Mouse (Mus musculus) liver, adult 2 months (tissue): ENCODE measurements at regions not wholly inside any gene's neighbourhood (a gene's known extent, or its start where the extent isn't known, plus 50 kb on each side); places are given as distances from the start of the nearest gene placed in this dataset.

ENCODE experiments used
- DNase-seq: peaks from one replicate; pipeline ENCODE4 v3.0.0-alpha.2; 2011; ENCODE audit warnings: low read depth, low spot score; ENCODE audit errors: extremely low read depth
- H3K27ac ChIP-seq: fragments of 200-500 bp; replicated peaks from 2 replicates; pipeline ENCODE4 v1.5.1; 2012; ENCODE audit warnings: low read depth, mild to moderate bottlenecking, control low read depth, inconsistent platforms, low read length; ENCODE audit not compliant: insufficient read depth
- H3K27me3 ChIP-seq: fragments of 200-500 bp; 2 replicates; pipeline ENCODE4 v1.6.1; 2012; ENCODE audit warnings: mild to moderate bottlenecking, moderate library complexity, low read length, inconsistent platforms; ENCODE audit not compliant: control insufficient read depth, insufficient read depth
- H3K36me3 ChIP-seq: fragments of 200-500 bp; 2 replicates; pipeline ENCODE4 v1.6.1; 2012; ENCODE audit warnings: low read length, inconsistent platforms; ENCODE audit not compliant: control insufficient read depth, insufficient read depth
- H3K4me1 ChIP-seq: fragments of 200-500 bp; 2 replicates; pipeline ENCODE4 v1.6.1; 2011; ENCODE audit warnings: low read length; ENCODE audit not compliant: control insufficient read depth, insufficient read depth
- H3K4me3 ChIP-seq: fragments of 200-500 bp; 2 replicates; pipeline ENCODE4 v1.5.1; 2011; ENCODE audit warnings: low read depth, mild to moderate bottlenecking, control low read depth, low read length, moderate library complexity; ENCODE audit not compliant: insufficient read depth
- H3K79me2 ChIP-seq: fragments of 200-500 bp; 2 replicates; pipeline ENCODE4 v1.6.1; 2012; ENCODE audit warnings: inconsistent platforms, mild to moderate bottlenecking, low read length, moderate library complexity; ENCODE audit not compliant: control insufficient read depth, insufficient read depth
- H3K9ac ChIP-seq: fragments of 200-500 bp; 2 replicates; pipeline ENCODE4 v1.6.1; 2012; ENCODE audit warnings: low read depth, mild to moderate bottlenecking, control low read depth, inconsistent platforms, low read length
- CTCF ChIP-seq: fragments of 200-500 bp; IDR thresholded peaks from 2 replicates; pipeline ENCODE4 v1.5.1; 2011; ENCODE audit warnings: low read depth, low read length, control low read depth
- POLR2A ChIP-seq: fragments of 200-500 bp; IDR thresholded peaks from 2 replicates; pipeline ENCODE4 v1.6.1; 2011; ENCODE audit warnings: low read length, control low read depth; ENCODE audit not compliant: insufficient read depth; ENCODE audit errors: extremely low read depth
- WGBS: fragments of 180-500 bp; shearing (Covaris S2); methylation state at CpG from one replicate; pipeline ENCODE4 v1.1.7; 2018; 5-methylcytosine and 5-hydroxymethylcytosine counted together

- no peak for TF ChIP-seq POLR2A
- TF ChIP-seq CTCF, result no peak
- no peak overlapping the region for H3K4me3 ChIP-seq
- H3K4me1 ChIP-seq, result no peaks in the 10 kb centered on the region
- H3K79me2 ChIP-seq, result no peaks in the 10 kb centered on the region
- H3K27me3 ChIP-seq, result no peaks in the 10 kb centered on the region
- H3K27ac ChIP-seq, result no peak overlapping the region
- H3K36me3 ChIP-seq, result no peaks in the 10 kb centered on the region
- WGBS, result 92% methylated on average over 6 of the region's 6 CpGs
- no peak overlapping the region for H3K9ac ChIP-seq
- DNase-seq, result no peak
Measured at GRCm38 (mm10) chr11:48418066-48418756, 381.9 kb upstream of the Rack1 start.

GRCm38 (mm10) chr11:48417615-48418014 is 382.5 kb upstream of the Rack1 start:
- Histone ChIP-seq H3K36me3 (no peaks in the 10 kb centered on the region), H3K79me2 (no peaks in the 10 kb centered on the region), H3K9ac (no peak overlapping the region), H3K27ac (no peak overlapping the region), H3K4me1 (no peaks in the 10 kb centered on the region), H3K27me3 (no peaks in the 10 kb centered on the region), H3K4me3 (no peak overlapping the region)
- WGBS, result 91% methylated on average over 2 of the region's 2 CpGs
- TF ChIP-seq CTCF (no peak), POLR2A (no peak)
- no peak for DNase-seq

GRCm38 (mm10) chr11:48398032-48398431 is 402.1 kb upstream of the Rack1 start:
- WGBS, result 72% methylated on average over 2 of the region's 2 CpGs
- no peaks in the 10 kb centered on the region for H3K27me3 ChIP-seq
- no peaks in the 10 kb centered on the region for H3K79me2 ChIP-seq
- H3K36me3 ChIP-seq, result no peaks in the 10 kb centered on the region
- no peaks in the 10 kb centered on the region for H3K4me1 ChIP-seq
- H3K27ac ChIP-seq, result no peak overlapping the region
- no peak for DNase-seq
- no peak overlapping the region for H3K4me3 ChIP-seq
- H3K9ac ChIP-seq, result no peak overlapping the region
- TF ChIP-seq POLR2A, result no peak
- no peak for TF ChIP-seq CTCF

GRCm38 (mm10) chr11:48381489-48381888 is 392.7 kb upstream of the Sgcd start:
- no peak overlapping the region for H3K4me3 ChIP-seq
- H3K36me3 ChIP-seq, result no peaks in the 10 kb centered on the region
- H3K9ac ChIP-seq, result no peak overlapping the region
- H3K4me1 ChIP-seq, result no peaks in the 10 kb centered on the region
- no peak overlapping the region for H3K27ac ChIP-seq
- no peaks in the 10 kb centered on the region for H3K79me2 ChIP-seq
- DNase-seq, result no peak
- TF ChIP-seq CTCF, result no peak
- no peak for TF ChIP-seq POLR2A
- no peaks in the 10 kb centered on the region for H3K27me3 ChIP-seq
- 84% methylated on average over 4 of the region's 4 CpGs for WGBS

- no peaks in the 10 kb centered on the region for H3K4me1 ChIP-seq
- no peaks in the 10 kb centered on the region for H3K79me2 ChIP-seq
- no peak overlapping the region for H3K27ac ChIP-seq
- H3K36me3 ChIP-seq, result no peaks in the 10 kb centered on the region
- H3K4me3 ChIP-seq, result no peak overlapping the region
- 38% methylated on average over 4 of the region's 4 CpGs for WGBS
- H3K27me3 ChIP-seq, result no peaks in the 10 kb centered on the region
- no peak overlapping the region for H3K9ac ChIP-seq
- no peak for DNase-seq
- TF ChIP-seq CTCF, result no peak
- no peak for TF ChIP-seq POLR2A
Measured at GRCm38 (mm10) chr11:48378044-48378443, 389.3 kb upstream of the Sgcd start.

GRCm38 (mm10) chr11:48377269-48377668 is 388.5 kb upstream of the Sgcd start:
- no peak overlapping the region for H3K27ac ChIP-seq
- no peak for TF ChIP-seq CTCF
- no peak for TF ChIP-seq POLR2A

More at GRCm38 (mm10) chr11:48377269-48377668, 388.5 kb upstream of the Sgcd start:
- Histone ChIP-seq H3K36me3 (no peaks in the 10 kb centered on the region), H3K4me1 (no peaks in the 10 kb centered on the region), H3K4me3 (no peak overlapping the region), H3K9ac (no peak overlapping the region), H3K79me2 (no peaks in the 10 kb centered on the region), H3K27me3 (no peaks in the 10 kb centered on the region)
- no peak for DNase-seq
